Mouse (Mus musculus) mouse trophoblast stem cell (cell line): ENCODE measurements around the gene Txnl4b.

Experiments
- in situ Hi-C, 2 experiments: fragments of 300-500 bp; cut with MseI, MboI; formaldehyde crosslinking; loops; 2 replicates in 1 of 2; 3 replicates in 1 of 2; pipeline ENCODE4 v1.15.1; 2025

Gene Txnl4b

DNA sequence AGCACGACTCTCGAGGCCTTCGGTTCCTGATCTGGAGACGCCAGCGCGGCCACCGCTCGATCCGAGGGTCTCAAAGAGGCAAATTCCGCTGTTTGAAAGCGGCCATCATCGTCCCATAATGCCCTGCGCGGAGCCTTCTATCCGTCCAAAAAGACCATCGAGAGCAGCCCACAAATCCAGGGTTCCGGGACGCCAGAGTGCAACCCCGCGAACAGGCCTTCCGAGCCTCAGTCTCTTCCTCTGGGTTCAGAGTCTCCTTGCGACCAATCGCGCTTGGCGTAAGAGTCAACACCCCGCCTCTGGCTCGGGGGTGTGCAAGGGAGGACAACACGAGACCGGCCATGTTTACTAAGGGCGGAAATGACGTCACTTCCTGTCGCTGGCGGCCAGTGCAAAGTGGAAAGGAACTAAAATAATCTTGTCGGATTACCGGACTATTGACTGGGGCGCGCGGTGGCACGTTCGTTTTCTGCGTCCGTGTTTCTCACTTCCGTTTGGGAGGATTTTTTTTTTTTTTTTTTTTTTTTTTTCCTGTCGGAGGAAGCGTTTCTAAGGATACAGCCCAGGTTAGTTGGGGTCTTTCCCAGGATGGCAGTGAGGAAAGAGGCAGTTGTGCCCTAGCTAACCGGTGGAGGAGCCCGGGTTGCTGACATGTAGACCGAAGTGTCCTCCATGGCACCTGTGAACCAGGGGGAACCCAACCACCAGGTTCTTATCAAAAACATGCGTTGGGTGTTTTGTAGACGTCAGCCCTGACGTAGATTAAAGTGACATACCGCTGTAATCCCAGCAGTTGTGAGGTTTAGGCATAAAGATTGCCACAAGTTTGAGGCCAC is at the start of gene Txnl4b, which contains the start of gene Dhx38:
Gene Txnl4b (plus strand): TSS at position 395 of the 836 bp plus-strand sequence.
Gene Dhx38 (minus strand): TSS at position 364 of the 836 bp plus-strand sequence.
- in situ Hi-C loops = no loop called here

GRCm38 (mm10) chr8:109524008-109524407 is 41.7 kb upstream of the Txnl4b start:
- in situ Hi-C loops = no loop called here

DNA sequence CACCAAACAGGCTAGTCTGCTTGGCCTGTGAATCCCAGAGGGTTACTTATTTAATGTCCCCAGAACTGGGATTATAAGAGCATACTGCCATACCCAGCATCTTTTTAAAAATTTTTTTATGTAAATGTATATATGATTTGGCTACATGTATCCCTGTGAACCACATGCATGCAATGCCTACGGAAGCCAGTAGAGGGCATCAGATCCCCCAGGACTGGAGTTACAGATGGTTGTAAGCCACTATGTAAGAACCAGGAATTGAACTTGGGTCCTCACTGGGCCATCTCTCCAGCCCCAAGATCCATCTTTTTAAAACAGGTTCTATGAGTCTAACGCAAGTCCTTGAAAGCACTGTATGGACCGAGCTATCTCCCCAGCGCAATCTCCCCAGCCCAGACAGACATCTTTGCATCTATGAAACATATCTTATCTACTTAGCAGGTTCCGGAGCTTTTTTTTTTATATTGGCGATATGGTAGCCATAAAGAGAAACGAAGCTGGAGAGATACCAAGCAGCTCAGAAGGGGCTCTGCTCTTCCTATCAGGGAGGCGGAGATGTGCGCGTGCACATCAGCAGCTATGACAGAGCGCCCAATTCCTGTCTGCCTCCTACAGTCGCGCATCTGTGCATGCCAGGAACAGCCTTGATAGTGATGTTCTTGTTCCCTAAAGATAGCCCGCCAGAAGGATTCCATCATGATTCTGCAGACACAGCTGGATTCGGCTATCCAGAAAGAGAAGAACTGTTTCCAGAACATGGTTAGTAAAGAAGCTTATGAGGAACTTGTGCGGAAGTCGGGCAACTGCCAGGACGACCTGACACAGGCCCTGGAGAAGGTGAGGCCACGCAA is 30.3 kb upstream of the Txnl4b start:
- in situ Hi-C loops = no loop called here

DNA sequence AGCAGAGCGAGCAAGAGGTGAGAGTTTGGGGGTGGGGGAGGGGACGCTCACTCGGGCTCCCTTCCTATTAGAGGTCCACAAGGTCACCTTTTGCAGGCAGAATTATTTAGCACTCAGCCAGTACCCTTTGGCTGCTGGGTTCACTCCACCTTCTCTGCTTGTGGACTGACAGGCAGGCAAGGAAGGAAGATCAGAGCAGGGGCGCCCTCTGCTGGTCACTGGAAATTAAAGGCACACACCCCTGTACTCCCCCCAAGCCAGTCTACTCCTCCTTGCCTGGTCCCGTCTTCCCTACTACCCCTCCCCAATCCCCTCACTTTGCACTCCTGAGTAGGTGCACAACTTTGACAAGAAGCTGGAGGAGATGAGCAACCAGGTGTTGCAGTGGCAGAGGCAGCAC is 29.0 kb upstream of the Txnl4b start:
- in situ Hi-C loops = no loop called here

- in situ Hi-C loops = no loop called here
Measured at GRCm38 (mm10) chr8:109542165-109542564, 23.5 kb upstream of the Txnl4b start.

DNA sequence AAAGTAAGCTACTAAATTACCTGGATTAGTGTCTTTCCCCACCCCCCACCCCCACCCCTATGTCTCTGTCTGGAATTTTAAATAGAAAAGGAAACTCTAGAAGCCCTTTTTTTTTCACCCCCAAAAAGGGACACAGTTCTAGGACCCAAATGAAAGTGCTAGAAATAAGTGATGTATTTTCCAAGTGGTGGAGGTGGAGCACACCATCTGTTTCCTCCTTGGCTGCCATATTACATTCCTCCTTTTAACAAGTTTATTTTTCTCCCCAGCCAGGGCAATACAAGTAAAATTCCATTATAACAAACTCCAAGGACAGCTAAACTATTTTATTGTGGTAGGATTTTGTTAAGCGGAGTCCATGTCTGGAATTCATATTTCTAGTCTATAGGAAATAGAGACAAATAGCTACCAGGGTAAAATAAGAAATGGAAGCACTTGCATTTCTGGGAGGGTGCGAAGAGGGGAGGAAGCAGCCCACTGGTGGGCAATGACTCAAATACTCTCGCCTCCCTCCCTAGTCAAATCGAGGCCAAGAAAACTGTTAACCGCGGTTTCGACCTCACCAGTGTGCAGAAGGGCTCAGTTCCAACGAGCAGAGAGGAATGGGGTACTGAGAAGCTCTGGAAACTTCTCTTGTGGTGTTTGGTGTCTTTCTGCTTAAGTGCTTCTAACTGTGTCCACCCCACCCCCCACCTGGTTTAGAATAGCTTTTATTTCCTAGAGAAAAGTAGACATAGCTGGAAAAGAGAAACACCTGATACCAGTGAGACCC is 22.8 kb upstream of the Txnl4b start:
- in situ Hi-C loops = no loop called here

- in situ Hi-C loops = no loop called here
Measured at GRCm38 (mm10) chr8:109544049-109544448, 21.6 kb upstream of the Txnl4b start.

GRCm38 (mm10) chr8:109551663-109552062 is 14.0 kb upstream of the Txnl4b start:
- in situ Hi-C loops = no loop called here

DNA sequence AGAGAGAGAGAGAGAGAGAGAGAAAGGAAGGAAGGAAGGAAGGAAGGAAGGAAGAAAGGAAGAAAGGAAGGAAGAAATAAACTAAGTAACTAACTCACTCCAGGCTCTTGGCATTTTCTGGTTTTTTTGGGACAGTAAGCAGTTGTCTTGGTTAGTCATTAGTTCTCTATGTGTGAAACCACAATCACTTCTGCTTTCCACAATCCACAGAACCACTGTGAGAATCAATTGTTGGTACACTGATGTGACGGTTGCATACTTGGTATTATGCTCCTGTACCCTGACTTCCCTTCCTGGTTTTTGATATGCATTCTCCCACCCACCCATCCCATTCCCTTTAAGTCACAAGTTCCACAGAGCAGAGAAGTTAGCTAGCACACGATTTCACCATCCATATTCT is 1.8 kb upstream of the Txnl4b start:
- in situ Hi-C loops = no loop called here

- in situ Hi-C loops = no loop called here
Measured at GRCm38 (mm10) chr8:109564766-109565165, 926 bp upstream of the Txnl4b start.

DNA sequence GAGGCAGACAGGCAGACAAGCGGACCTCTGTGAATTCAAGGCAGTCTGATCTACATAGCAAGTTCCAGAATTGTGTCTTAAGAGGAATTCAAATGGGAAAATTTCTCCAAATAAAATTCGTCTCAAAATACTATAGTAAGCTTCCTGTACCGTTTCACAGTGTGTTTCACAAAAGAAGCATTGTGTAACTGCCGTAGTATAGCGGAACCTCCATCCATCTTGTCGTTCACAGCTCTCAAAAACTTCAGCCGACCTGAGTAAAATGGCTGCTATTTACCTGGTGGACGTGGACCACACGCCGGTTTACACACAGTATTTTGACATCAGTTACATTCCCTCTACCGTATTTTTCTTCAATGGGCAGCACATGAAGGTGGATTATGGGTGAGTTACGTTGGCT is 5.4 kb downstream of the Txnl4b start:
- in situ Hi-C loops = no loop called here

DNA sequence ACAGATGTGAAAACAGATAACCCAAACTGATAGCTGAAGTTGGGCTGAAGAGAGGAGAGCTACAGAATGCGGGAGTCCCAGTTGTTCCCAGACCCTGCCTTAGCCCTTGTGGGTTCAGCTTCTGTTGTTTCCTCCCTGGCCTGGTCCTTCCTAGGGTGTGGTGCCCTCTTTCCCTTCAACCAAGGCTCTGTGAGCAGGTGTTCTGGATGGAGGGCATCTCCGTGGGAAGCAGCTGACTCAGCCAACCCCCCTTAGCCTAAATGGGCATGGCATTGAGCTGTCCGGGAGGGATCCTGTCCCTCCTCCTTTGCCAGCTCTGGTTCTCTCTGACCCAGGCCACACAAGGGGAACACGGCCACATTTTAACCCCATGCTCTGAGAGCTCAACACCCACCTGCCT is 10.6 kb downstream of the Txnl4b start:
- in situ Hi-C loops = no loop called here

DNA sequence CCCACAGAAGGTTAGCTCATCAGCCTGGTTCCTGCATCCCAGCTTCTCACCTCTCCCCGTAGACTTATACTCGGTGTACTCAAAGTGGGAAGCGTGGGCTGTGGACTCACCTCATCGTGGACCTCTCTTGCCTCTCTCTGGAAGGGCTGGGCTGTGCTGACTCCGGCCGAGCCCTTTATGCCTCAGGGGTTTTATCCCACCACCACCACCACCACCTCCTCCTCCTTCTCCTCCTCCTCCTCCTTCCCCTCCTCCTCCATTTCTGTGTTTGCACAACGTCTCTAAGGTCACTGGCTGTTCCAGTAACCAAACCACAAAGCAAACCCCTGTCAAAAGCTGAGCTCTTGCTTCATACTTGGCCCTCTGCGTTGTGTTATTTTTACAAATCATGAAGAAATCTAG is 13.2 kb downstream of the Txnl4b start, which contains the start of gene Hp:
Gene Hp (minus strand): TSS at position 273 of the 402 bp plus-strand sequence.
- in situ Hi-C loops = no loop called here

DNA sequence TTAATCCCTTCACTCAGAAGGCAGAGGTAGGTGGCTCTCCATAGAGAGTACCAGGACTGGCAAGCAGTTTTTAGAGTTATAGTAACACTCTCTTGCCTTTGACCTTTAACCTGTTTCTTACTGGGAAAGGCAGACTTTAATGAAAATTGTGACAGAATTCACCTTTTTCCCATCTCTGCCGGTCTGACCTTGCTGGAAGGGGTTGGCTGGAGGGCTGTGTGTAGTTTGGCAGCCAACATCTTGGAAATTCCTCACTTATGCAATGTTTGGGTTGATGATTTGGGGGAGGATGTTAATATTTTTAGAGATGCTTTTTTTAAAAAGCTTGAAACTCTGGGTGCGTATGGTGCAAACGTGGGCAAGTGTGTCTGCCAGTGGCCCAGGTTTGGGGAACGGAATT is 18.6 kb downstream of the Txnl4b start:
- in situ Hi-C loops = no loop called here

- in situ Hi-C loops = no loop called here
Measured at GRCm38 (mm10) chr8:109584830-109585229, 19.1 kb downstream of the Txnl4b start.

DNA sequence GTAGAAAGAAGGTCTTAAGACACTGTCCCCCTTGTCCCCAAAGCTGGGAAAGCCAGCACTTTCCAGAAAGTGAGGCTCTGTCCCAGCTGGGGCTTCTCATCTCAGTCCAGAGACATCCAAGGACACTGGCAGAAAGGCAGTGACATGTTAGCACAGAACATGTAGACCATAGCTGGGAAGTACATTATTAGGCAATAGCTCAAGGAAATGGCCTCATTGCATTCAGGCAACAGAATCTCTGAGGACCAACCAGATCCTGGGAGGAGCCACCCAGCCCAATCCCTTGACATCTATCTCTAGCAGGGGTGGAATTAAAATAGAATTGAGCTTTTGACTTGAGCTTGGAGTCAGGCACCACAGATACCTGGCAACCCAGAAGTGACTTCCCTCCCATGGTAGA is 20.0 kb downstream of the Txnl4b start:
- in situ Hi-C loops = no loop called here

DNA sequence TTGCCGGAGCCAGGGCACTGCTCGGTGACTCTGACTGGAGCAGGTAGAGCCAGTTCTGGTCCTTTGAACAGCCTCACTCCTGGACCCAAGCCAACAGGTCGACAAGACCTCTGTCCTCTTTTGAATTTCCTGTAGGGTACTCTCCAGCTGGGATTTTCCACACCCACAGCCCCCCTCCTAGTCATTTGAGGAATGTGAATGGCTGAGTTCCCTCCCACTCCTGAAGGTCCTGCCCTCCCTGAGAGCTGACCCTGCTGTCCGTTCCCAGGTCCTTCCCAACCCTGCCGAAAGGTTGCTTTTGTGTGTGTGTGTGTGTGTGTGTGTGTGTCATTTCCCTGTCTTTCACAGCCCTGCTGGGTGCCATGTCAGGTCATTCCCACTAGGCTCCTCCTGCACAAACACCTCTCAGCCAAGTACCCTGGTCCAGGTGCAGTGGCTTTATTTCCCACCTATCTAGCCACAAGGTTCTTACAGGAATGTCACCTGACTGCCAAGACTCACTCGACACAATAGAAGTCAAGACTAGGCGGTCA is 21.3 kb downstream of the Txnl4b start:
- in situ Hi-C loops = no loop called here

DNA sequence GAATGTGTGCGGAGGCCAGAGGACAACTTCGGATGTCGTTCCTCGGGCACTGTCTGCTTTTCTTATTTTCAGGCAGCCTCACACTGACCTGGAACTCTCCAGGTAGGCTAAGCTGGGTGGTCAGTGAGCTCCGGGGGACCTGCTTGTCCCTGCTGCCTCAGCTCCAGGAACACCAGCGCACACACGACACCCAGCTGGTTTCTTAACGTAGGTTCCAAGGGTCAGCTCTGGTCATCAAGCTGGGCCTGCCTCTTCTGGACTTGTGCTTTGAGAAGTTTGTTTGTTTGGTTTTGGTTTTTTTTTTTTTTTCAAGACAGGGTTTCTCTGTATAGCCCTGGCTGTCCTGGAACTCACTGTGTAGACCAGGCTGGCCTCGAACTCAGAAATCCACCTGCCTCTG is 25.2 kb downstream of the Txnl4b start:
- in situ Hi-C loops = no loop called here

DNA sequence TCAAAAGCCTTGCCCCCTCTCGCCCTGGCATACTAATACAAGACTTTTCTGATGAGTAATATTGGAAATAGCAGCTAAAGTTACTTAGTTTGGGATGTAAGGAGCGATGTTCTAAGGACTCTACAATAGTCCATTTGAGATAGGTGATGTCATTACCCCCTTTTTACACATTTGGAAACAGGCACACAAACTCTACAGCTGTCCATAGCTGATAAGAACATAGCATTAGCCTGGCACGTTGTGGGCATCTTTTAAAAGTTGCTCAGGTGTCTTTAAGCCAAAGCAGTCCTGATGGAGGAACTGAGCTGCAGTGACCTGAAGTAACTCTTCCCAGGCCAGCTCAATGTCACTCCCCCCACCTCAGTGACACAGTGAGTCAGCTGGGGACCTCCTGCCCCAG is 25.7 kb downstream of the Txnl4b start:
- in situ Hi-C loops = no loop called here

- in situ Hi-C loops = no loop called here
Measured at GRCm38 (mm10) chr8:109592164-109592563, 26.5 kb downstream of the Txnl4b start.

DNA sequence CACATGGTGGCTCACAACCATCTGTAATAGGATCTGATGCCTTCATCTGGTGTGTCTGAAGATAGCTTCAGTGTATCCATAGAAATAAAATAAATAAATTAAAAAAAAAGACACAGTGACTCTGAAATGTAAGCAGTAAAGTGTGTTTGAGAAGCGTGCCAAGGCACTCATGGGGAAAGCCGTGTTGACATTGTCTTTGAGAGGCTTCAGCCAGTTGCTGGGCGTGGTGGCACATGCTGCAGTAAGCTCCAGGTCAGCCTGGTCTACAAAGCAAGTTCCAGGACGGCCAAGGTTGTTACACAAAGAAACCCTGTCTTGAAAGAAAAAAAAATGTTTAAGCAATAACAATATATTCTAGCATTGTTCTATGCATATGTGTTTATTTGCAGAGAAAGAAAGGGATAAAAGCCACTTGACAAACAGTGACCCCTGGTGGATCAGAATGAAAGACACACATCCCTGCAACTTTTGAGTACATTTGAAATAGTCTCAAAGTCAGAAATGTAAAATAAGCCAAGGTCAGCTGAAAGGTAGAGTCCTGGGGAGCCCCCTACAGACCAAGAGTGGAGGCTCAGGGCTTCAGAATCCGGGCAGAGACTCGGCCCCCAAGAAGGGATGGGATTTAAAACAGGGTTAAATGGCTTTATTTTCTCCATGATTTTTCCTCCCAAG is 27.6 kb downstream of the Txnl4b start:
- in situ Hi-C loops = no loop called here
